Mouse (Mus musculus) intestine, embryonic 15.5 days (tissue): ENCODE measurements at regions not wholly inside any gene's neighbourhood (a gene's known extent, or its start where the extent isn't known, plus 50 kb on each side); places are given as distances from the start of the nearest gene placed in this dataset.

Source experiments
- ATAC-seq: fragments of 200-750 bp; cut with Nextera tagmentation; 2 replicates; pipeline ENCODE4 v1.8.0; 2017; ENCODE audit warnings: moderate TSS enrichment, moderate library complexity
- H3K27ac ChIP-seq: fragments of 300-500 bp; sonication (generic); 2 replicates; pipeline ENCODE4 v1.5.1; 2015; ENCODE audit warnings: mild to moderate bottlenecking, inconsistent platforms
- H3K27me3 ChIP-seq: fragments of 300-500 bp; sonication (generic); replicated peaks from 2 replicates; pipeline ENCODE4 v1.6.1; 2015; ENCODE audit warnings: inconsistent platforms
- H3K36me3 ChIP-seq: fragments of 300-500 bp; sonication (generic); 2 replicates; pipeline ENCODE4 v1.6.1; 2015; ENCODE audit warnings: inconsistent platforms
- H3K4me1 ChIP-seq: fragments of 300-500 bp; sonication (generic); replicated peaks from 2 replicates; pipeline ENCODE4 v1.6.1; 2015; ENCODE audit warnings: inconsistent platforms
- H3K4me2 ChIP-seq: fragments of 300-500 bp; sonication (generic); replicated peaks from 2 replicates; pipeline ENCODE4 v1.6.1; 2015; ENCODE audit warnings: mild to moderate bottlenecking, inconsistent platforms
- H3K4me3 ChIP-seq: fragments of 300-500 bp; sonication (generic); replicated peaks from 2 replicates; pipeline ENCODE4 v1.5.1; 2015; ENCODE audit warnings: inconsistent platforms
- H3K9ac ChIP-seq: fragments of 300-500 bp; sonication (generic); 2 replicates; pipeline ENCODE4 v1.6.1; 2015; ENCODE audit warnings: inconsistent platforms
- H3K9me3 ChIP-seq: fragments of 300-500 bp; sonication (generic); 2 replicates; pipeline ENCODE4 v1.6.1; 2016; ENCODE audit warnings: inconsistent platforms
- WGBS: fragments of 180-500 bp; shearing (Covaris S2); methylation state at CpG from one replicate; pipeline ENCODE4 v1.1.7; 2015; 5-methylcytosine and 5-hydroxymethylcytosine counted together

GRCm38 (mm10) chr7:75360874-75361273 lies 51.8 kb upstream of the Sv2b start:
- 42% methylated on average over 6 of the region's 6 CpGs for WGBS
- H3K9me3 ChIP-seq: no peaks in the 10 kb centered on the region
- no peaks in the 10 kb centered on the region for H3K4me1 ChIP-seq
- H3K4me2 ChIP-seq: no peak overlapping the region
- H3K9ac ChIP-seq: no peak overlapping the region
- no peaks in the 10 kb centered on the region for H3K27me3 ChIP-seq
- ATAC-seq: no peak
- H3K4me3 ChIP-seq: no peak overlapping the region
- no peak overlapping the region for H3K27ac ChIP-seq
- H3K36me3 ChIP-seq: no peaks in the 10 kb centered on the region

DNA sequence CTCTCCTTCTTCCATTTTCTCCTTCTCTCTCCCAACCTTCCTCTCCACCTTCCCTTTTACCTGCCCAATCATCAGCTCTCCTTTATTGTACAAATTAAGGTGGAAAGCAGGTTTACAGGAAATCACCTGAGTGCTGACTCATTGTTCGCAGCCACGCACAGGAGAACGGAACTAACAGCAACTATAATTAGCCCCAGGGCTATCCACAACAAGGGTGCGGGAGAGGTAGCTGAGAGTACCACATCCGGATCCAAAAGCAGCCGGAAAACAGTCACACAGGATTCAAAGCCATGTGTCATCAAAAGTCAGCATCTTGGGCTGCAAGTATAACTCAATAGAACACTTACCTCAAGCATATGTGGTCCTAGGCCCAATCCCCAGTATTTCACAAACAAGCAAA lies 53.5 kb upstream of the Sv2b start:
- 87% methylated on average over 6 of the region's 6 CpGs for WGBS
- Histone ChIP-seq H3K4me3 (no peak overlapping the region), H3K9ac (no peak overlapping the region), H3K4me1 (no peaks in the 10 kb centered on the region), H3K27me3 (no peaks in the 10 kb centered on the region), H3K9me3 (no peaks in the 10 kb centered on the region), H3K4me2 (no peak overlapping the region), H3K36me3 (no peaks in the 10 kb centered on the region), H3K27ac (no peak overlapping the region)
- no peak for ATAC-seq

- no peak overlapping the region for H3K4me3 ChIP-seq
- H3K9me3 ChIP-seq: no peaks in the 10 kb centered on the region
- no peak overlapping the region for H3K4me2 ChIP-seq
- H3K36me3 ChIP-seq: no peaks in the 10 kb centered on the region
- H3K27me3 ChIP-seq: no peaks in the 10 kb centered on the region
- 58% methylated on average over 3 of the region's 3 CpGs for WGBS
- ATAC-seq: no peak
- H3K27ac ChIP-seq: no peak overlapping the region
- H3K4me1 ChIP-seq: no peaks in the 10 kb centered on the region; the same call in 1 of the 2 replicates
- H3K9ac ChIP-seq: no peak overlapping the region
These were observed 56.4 kb upstream of the Sv2b start for GRCm38 (mm10) chr7:75365480-75365879.

DNA sequence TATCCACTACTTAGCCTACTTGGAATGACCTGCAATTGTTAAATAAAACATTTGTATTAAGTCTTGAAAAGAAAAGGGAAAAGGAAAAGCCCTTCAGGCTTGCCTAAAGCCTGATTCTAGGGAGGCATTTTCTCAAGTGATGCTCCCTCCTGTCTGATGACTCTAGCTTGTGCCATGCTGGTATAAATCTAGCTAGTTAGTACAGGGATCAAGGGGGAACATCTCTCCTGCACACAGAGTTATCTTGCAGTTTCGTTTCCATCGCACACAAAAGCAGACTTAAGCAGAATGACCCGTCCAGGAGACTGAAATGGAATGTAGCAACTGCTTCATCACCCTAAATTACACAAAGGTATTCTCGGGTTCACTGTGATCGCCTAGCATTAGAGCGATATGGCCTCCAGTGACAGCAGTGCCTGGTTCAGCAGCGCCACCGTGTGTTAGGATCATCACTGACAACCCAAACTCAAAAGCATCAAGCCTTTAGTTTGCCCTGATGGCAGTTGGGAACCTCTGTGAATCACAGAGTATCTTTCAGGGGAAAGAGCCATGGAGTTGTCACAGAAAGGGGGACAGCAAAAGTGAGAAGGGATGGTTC lies 57.3 kb upstream of the Sv2b start:
- no peak overlapping the region for H3K27ac ChIP-seq
- no peaks in the 10 kb centered on the region for H3K27me3 ChIP-seq
- ATAC-seq: peak; percentile 52
- no peaks in the 10 kb centered on the region for H3K36me3 ChIP-seq
- no peak overlapping the region for H3K4me2 ChIP-seq
- no peak overlapping the region for H3K9ac ChIP-seq
- 5% methylated on average over 8 of the region's 8 CpGs for WGBS
- H3K4me1 ChIP-seq: no peaks in the 10 kb centered on the region; the same call in 1 of the 2 replicates
- no peaks in the 10 kb centered on the region for H3K9me3 ChIP-seq
- H3K4me3 ChIP-seq: no peak overlapping the region

- Histone ChIP-seq H3K4me2 (no peak overlapping the region), H3K4me1 (peaks cover 3% of the 10 kb centered on the region; the same call in 1 of the 2 replicates), H3K9ac (no peak overlapping the region), H3K27ac (no peak overlapping the region), H3K27me3 (no peaks in the 10 kb centered on the region), H3K36me3 (no peaks in the 10 kb centered on the region), H3K4me3 (no peak overlapping the region), H3K9me3 (no peaks in the 10 kb centered on the region)
- no peak for ATAC-seq
- 73% methylated on average over 9 of the region's 9 CpGs for WGBS
These were observed 59.3 kb upstream of the Sv2b start for GRCm38 (mm10) chr7:75368315-75368714.

DNA sequence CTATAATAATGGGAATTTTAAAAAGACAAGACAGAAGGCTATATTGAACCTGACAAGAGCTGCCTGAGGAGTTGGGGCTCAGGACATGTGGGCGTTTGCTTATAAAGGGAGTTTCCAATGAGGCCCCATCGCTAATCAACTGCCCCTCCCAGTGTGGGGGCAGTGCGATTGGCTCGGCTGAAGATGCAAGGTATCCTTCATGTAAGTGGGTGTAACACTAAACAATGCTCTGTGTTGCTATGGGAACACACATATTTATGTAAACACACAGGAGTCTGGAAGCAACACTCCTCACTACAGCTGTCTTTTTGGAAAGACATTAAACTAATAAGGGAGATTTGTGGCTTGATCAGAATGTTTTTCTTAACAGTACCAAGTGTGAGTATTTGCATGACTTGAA lies 60.3 kb upstream of the Sv2b start:
- Histone ChIP-seq H3K9ac (no peak overlapping the region), H3K4me1 (peaks cover 3% of the 10 kb centered on the region; the same call in 1 of the 2 replicates), H3K4me3 (no peak overlapping the region), H3K4me2 (no peak overlapping the region), H3K36me3 (no peaks in the 10 kb centered on the region), H3K9me3 (no peaks in the 10 kb centered on the region), H3K27me3 (no peaks in the 10 kb centered on the region), H3K27ac (no peak overlapping the region)
- ATAC-seq: no peak
- 43% methylated on average over 4 of the region's 4 CpGs for WGBS

DNA sequence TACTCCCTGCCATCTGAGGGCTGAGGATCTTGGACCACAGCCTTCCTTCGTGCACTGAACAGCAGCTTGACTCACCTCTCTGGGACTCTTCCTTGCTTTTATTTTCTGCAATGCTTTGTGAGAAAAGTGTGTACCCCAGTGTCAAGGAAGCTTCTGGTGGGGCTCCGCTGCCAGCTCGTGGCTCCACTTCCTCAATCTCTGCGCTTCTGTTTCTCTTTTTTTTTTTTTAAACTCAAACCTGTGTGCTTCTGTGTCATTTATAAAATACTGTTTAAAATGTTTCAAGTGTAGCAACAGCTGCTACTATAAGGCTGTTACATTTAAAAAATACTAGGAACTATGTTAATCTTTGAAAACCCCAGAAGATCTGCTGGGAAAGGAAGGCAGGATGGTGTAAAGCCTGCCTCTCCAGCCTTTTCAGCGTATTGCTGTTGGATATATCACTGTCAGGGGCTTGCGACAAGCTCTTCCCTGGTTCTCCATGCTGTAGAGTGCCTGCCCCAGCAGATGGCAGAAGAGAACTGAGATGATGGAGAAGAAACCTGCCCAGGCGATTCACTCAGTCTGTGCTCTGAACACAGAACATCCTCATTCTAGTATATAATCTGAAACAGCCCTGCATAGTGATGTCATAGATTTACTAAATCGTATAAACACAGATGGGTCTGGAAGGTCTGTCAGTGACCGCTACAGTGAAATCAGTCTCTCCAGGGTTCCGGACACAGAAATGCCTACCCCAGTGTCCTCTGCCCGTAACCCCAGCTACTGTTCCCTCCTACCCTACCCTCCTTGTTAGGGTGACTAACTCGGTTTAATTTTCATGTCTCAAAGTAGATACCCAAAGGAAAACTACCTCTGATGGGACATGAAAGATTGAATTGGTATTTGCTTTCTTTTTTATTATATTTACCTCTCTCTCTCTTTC lies 61.8 kb upstream of the Sv2b start:
- H3K4me1 ChIP-seq: peaks cover 3% of the 10 kb centered on the region; the same call in 1 of the 2 replicates
- H3K4me2 ChIP-seq: no peak overlapping the region
- no peak overlapping the region for H3K9ac ChIP-seq
- H3K27me3 ChIP-seq: no peaks in the 10 kb centered on the region
- H3K9me3 ChIP-seq: no peaks in the 10 kb centered on the region
- WGBS: 22% methylated on average over 12 of the region's 12 CpGs
- H3K27ac ChIP-seq: no peak overlapping the region
- peak; percentile 87 for ATAC-seq
- H3K36me3 ChIP-seq: no peaks in the 10 kb centered on the region
- H3K4me3 ChIP-seq: no peak overlapping the region

- H3K27ac ChIP-seq: no peak overlapping the region
- H3K9ac ChIP-seq: no peak overlapping the region
- 0 out of 2 replicates have a peak, but pooled peaks have one; percentile 22 for ATAC-seq
- no peaks in the 10 kb centered on the region for H3K27me3 ChIP-seq
- peaks cover 3% of the 10 kb centered on the region; the same call in 1 of the 2 replicates for H3K4me1 ChIP-seq
- H3K9me3 ChIP-seq: no peaks in the 10 kb centered on the region
- H3K36me3 ChIP-seq: no peaks in the 10 kb centered on the region
- H3K4me2 ChIP-seq: no peak overlapping the region
- H3K4me3 ChIP-seq: no peak overlapping the region
These were observed 62.4 kb upstream of the Sv2b start for GRCm38 (mm10) chr7:75371520-75371876.

GRCm38 (mm10) chr7:75371991-75372390 lies 62.9 kb upstream of the Sv2b start:
- ATAC-seq: no peak
- WGBS: 40% methylated on average over 6 of the region's 6 CpGs

GRCm38 (mm10) chr7:75372892-75373444 lies 63.9 kb upstream of the Sv2b start:
- H3K4me1 ChIP-seq: peaks cover 3% of the 10 kb centered on the region; the same call in 1 of the 2 replicates
- WGBS: 67% methylated on average over 10 of the region's 10 CpGs
- H3K36me3 ChIP-seq: no peaks in the 10 kb centered on the region
- no peaks in the 10 kb centered on the region for H3K27me3 ChIP-seq
- H3K9ac ChIP-seq: no peak overlapping the region
- no peak for ATAC-seq
- no peak overlapping the region for H3K4me2 ChIP-seq
- H3K27ac ChIP-seq: no peak overlapping the region
- H3K4me3 ChIP-seq: no peak overlapping the region
- H3K9me3 ChIP-seq: no peaks in the 10 kb centered on the region

More at GRCm38 (mm10) chr7:75371991-75372390, 62.9 kb upstream of the Sv2b start:
- no peak overlapping the region for H3K27ac ChIP-seq
- no peak overlapping the region for H3K9ac ChIP-seq
- H3K27me3 ChIP-seq: no peaks in the 10 kb centered on the region
- no peak overlapping the region for H3K4me2 ChIP-seq
- peaks cover 3% of the 10 kb centered on the region; the same call in 1 of the 2 replicates for H3K4me1 ChIP-seq
- no peaks in the 10 kb centered on the region for H3K36me3 ChIP-seq
- no peaks in the 10 kb centered on the region for H3K9me3 ChIP-seq
- no peak overlapping the region for H3K4me3 ChIP-seq

- 74% methylated on average over 6 of the region's 6 CpGs for WGBS
- no peaks in the 10 kb centered on the region for H3K9me3 ChIP-seq
- H3K9ac ChIP-seq: no peak overlapping the region
- ATAC-seq: no peak
- H3K4me1 ChIP-seq: peaks cover 3% of the 10 kb centered on the region; the same call in 1 of the 2 replicates
- H3K4me3 ChIP-seq: no peak overlapping the region
- H3K27me3 ChIP-seq: no peaks in the 10 kb centered on the region
- no peak overlapping the region for H3K27ac ChIP-seq
- no peak overlapping the region for H3K4me2 ChIP-seq
- H3K36me3 ChIP-seq: no peaks in the 10 kb centered on the region
These were observed 65.4 kb upstream of the Sv2b start for GRCm38 (mm10) chr7:75374506-75374905.

GRCm38 (mm10) chr7:75379595-75379994 lies 70.5 kb upstream of the Sv2b start:
- H3K4me3 ChIP-seq: no peak overlapping the region
- 83% methylated on average over 3 of the region's 3 CpGs for WGBS

More at GRCm38 (mm10) chr7:75379595-75379994, 70.5 kb upstream of the Sv2b start:
- ATAC-seq: no peak
- no peaks in the 10 kb centered on the region for H3K27me3 ChIP-seq
- no peak overlapping the region for H3K27ac ChIP-seq
- no peak overlapping the region for H3K4me2 ChIP-seq
- 0 out of 2 replicates have a peak, but pooled peaks cover under 1% of the 10 kb centered on the region for H3K4me1 ChIP-seq
- no peak overlapping the region for H3K9ac ChIP-seq
- H3K9me3 ChIP-seq: no peaks in the 10 kb centered on the region
- no peaks in the 10 kb centered on the region for H3K36me3 ChIP-seq
